Mouse (Mus musculus) kidney, postnatal 4 days (tissue): Measurements from ENCODE around the gene Plpp7.

ENCODE experiments used
- DNase-seq, 2 experiments: peaks; one replicate each; pipeline ENCODE4 v3.0.0; 2021; ENCODE audit warnings: mixed read lengths in 2 of 2

Plpp7 gene

GRCm38 (mm10) chr2:32070747-32071146, 24.6 kb upstream of the Plpp7 start:
- DNase-seq, result no peak

- peak in 1 of 2 experiments; percentile 53 for DNase-seq
Observed at GRCm38 (mm10) chr2:32074404-32074803, 20.9 kb upstream of the Plpp7 start.

DNA sequence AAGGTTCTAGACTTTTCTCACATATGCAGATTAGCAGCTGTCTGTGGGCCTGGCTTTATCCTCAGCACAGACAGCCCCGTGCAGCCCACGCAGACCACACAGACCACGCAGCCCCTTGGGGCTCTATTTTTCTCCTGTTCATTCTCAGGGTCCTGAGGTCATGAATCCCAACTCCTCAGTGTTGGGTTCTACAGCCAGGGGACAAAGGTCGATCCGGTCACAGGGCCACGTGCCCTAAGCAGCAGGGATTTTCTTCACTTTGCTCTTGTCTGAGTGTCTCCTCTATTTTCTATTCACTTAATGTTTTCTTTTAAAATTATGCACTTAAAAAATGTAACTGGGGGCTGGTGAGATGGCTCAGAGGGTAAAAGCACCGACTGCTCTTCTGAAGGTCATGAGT, 20.0 kb upstream of the Plpp7 start:
- DNase-seq, result no peak

DNA sequence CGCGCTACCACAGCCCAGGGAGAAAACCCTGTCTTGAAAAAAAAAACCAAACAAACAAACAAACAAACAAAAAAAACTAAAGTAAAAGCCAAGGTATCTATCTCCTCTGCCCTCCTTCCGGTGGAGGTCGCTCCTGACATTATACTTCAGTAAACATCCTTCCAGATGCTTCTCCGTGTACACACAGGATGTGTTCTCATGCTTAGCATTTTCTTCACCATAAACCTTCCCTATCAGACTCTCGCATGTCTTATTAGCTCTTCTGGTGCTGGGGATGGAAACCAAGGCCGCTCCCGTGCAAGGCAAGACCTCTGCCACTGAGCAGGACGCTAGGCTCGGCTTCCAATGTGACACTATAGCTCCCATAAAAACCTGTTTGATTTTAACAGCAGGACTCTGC, 17.6 kb upstream of the Plpp7 start:
- no peak for DNase-seq

- DNase-seq, result peak; percentile 58 to 71
Observed at GRCm38 (mm10) chr2:32078522-32078921, 16.8 kb upstream of the Plpp7 start.

- peak in 1 of 2 experiments; percentile 21 for DNase-seq
Observed at GRCm38 (mm10) chr2:32079191-32079725, 16.1 kb upstream of the Plpp7 start.

GRCm38 (mm10) chr2:32080681-32081080, 14.6 kb upstream of the Plpp7 start:
- DNase-seq, result no peak

DNA sequence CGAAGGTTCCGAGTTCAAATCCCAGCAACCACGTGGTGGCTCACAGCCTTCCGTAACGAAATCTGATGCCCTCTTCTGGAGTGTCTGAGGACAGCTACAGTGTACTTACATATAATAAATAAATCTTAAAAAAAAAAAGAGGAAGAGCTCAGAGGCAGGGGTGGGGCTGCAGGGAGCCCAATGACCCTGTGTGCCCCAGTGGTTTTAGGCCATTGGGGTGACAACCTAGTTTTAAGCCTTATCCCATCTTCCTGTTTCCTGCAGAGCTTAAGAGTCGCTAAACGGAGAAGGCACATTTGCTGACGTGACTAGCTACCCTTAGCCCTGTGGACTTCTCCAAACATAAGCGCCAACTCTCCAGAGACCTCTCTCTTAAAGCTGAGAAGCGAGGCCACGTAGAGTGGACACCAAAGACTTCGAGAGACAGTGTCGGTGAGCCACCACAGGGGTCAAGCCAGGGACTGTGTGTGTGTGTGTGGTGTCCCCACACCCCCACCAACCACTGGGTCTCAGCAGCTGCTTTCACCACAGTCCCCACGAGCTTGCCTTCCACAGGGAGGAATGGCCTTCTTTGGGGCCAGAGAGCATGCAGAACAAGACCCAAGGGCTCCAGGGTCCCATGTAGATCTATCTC, 13.9 kb upstream of the Plpp7 start:
- no peak for DNase-seq

DNA sequence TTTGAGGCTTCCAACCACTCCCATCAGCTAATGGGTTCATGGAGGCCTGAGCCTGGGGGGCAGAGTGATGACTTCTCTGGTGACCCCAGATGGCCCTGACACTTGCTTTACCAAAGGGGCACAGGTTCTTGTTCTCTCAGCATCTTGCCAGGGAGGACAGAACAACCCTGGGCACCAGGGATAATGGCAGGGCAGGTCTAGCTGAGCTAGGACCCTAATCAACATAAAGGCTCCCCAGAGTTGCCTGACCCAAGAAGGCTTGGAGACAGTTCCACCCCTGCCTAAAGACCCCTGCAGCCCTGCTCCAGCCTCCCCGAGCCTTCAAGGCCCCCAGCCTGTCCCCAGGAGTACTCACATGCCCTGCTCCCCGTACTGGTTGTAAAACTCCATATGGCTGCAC, 13.1 kb upstream of the Plpp7 start:
- no peak for DNase-seq

DNA sequence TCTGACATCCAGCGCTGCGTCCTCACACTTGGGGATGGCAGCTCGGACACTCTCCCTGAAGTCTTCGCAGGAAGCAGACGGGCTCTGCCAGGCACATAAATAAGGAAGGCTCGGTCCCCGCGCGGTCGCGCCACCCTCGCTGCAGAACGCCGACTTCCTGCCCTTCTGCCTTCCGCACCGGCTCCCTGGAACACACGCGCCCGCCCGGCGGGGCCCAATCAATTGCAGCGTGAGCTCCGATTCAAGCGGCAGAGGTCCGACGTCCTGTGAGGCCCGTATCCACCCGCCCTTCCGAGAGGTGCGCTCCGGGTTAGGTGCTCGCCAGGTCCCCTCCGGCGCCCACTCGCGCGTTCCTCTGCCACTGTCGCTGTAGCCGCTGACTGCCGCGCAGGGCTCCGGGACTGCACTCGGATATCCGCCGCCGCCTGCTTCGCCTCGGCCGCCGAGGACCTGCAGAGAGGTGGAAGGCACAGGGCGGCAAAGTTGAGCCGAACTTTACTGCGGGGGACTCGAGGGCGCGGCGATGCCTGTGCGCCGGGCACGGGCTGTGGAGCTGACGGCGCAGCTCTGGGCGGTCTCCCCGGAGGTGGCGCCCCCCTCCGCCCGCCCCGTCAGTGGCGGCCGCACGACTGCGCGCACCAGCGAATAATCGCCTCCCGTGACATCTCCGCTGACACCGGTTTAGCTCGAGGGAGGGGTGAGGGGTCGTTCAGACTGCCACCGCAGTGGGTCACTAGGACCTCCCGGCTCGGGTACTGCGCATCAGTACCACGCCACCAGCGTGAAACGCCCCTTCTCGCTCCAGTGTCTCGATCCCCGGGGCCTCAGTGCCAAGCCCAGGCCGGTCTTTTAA, 11.9 kb upstream of the Plpp7 start:
- peak; percentile 58 to 69 for DNase-seq

GRCm38 (mm10) chr2:32084111-32084871, 11.0 kb upstream of the Plpp7 start, which contains the start of gene Fam78a:
Gene Fam78a (minus strand): TSS chr2:32084857.
- DNase-seq, result peak; percentile 36 to 55

GRCm38 (mm10) chr2:32084872-32085199, 10.5 kb upstream of the Plpp7 start:
- DNase-seq, result no peak

DNA sequence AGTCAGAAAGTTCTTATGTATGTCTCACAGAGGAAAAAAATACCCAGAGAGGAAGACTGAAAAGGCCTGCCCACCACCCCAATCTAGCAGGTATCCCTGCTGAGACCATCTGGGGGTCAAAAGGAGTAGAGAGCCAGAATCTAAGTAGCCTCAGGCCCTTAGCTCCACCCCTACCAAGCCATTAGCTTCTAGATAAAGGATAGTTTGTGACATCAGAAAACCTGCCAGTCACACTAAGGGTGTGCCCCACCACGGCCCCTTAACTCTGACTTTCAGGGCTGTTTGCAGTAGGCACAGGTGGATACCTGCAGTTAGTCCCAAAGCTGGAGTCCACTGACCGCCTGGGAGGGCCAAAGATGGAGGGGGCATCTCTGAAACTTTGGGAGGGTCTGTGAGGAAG, 10.1 kb upstream of the Plpp7 start:
- no peak for DNase-seq

DNA sequence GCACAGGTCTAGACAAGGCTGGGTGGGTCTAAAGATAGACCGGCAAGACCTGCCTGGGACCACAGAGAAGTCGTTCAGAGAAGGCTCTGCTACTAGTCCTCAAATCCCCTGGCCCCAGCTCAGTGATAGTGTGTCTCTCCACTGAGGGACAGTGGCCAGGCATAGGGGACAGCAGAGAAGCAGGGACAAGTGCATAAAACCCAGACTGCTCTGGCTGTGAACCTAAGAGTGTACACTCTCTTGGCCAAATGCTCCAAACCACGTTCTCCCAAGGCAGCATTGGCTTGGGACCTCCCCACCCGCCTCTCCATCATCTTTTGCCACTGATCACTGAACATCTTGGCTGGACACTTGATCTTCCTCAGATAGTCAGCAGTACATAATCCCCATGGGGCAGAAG, 7.7 kb upstream of the Plpp7 start:
- no peak for DNase-seq

GRCm38 (mm10) chr2:32088372-32088981, 6.9 kb upstream of the Plpp7 start:
- peak; percentile 47 to 59 for DNase-seq

GRCm38 (mm10) chr2:32089606-32090005, 5.7 kb upstream of the Plpp7 start:
- DNase-seq, result no peak

DNA sequence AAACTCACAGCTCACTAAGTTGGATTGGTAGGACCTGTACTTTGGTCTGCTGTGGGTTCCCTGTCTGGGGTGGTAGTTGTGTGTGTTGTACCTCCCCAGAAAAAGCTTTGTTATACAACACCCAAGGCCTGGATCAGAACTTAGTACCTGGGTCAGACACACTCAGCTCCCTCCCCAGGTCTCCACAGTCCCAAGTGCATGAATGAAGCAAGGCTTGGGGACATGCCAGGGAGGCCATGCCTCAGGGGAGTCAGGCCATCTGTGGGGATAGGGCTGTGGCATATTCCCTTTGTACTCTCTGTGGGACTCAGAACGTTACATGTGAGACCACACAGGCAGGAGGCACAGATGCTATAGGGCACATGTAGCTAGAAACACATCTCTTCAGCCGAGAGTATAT, 5.2 kb upstream of the Plpp7 start:
- no peak for DNase-seq

GRCm38 (mm10) chr2:32091956-32092355, 3.4 kb upstream of the Plpp7 start:
- DNase-seq, result no peak

DNA sequence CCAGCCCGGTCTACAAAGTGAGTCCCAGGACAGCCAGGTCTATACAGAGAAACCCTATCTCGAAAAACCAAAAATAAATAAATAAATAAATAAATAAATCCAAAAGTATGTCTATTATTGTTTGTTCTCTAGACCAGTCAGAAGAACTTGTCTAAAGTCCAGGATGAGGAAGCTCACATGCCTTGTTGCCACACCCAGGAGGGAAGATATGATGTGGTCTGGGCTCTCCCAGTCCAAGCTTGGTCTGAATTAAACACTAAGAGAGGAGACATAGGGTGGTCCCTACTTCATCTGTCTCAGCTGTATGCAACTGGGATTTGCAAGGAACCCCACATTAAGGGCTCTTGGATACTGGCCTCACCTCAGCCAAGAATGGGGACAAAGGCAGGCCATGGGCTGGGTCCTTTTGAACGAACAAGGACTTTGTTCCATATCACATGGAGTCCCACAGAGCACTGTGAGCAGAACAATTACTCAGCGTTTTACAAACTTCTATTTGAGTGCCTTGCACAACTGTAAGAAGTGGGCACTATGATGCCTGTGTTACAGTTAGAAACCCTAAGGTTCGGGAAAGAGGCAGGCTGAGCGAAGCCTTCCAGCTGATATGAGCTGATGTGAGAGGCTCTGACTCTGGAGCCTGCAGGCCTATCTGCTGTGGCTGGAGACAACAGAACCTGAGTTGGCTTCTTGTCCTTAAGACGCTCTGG, 1.2 kb upstream of the Plpp7 start:
- no peak for DNase-seq

- no peak for DNase-seq
Observed at GRCm38 (mm10) chr2:32096122-32096420, 743 bp downstream of the Plpp7 start.

GRCm38 (mm10) chr2:32102944-32103343, 7.6 kb downstream of the Plpp7 start:
- peak; percentile 25 to 50 for DNase-seq

GRCm38 (mm10) chr2:32103557-32103956, 8.2 kb downstream of the Plpp7 start:
- no peak for DNase-seq
